Mouse (Mus musculus) kidney, adult 2 months (tissue): ENCODE measurements at regions not wholly inside any gene's neighbourhood (a gene's known extent, or its start where the extent isn't known, plus 50 kb on each side); places are given as distances from the start of the nearest gene placed in this dataset.

Source experiments
- CTCF ChIP-seq: fragments of 200-500 bp; conservative IDR thresholded peaks from 2 replicates; pipeline ENCODE4 v1.5.1; 2011; ENCODE audit warnings: low read depth, mild to moderate bottlenecking, control low read depth, low read length, moderate library complexity, mixed read lengths; ENCODE audit not compliant: insufficient read depth, insufficient read length
- POLR2A ChIP-seq: fragments of 200-500 bp; IDR thresholded peaks from one replicate; pipeline ENCODE4 v1.6.1; 2011; ENCODE audit warnings: low read depth, low read length, control low read depth

- TF ChIP-seq CTCF (peak; percentile 52), POLR2A (no peak)
Measured at GRCm38 (mm10) chrX:16450496-16451078, 72.1 kb upstream of the Cypt1 start.
